Mouse (Mus musculus) small intestine, adult 2 months (tissue): ENCODE results near the gene Ube2b. TPM values are rescaled to one million over a fixed set of nuclear protein-coding genes. Genes with fewer than 3 reads are reported as not detected.

Source experiments
- H3K27ac ChIP-seq: fragments of 200-500 bp; 2 replicates; pipeline ENCODE4 v1.5.1; 2012; ENCODE audit warnings: low read depth, low read length, control low read depth, inconsistent platforms; ENCODE audit not compliant: insufficient read depth
- H3K27me3 ChIP-seq: fragments of 200-500 bp; 2 replicates; pipeline ENCODE4 v1.6.1; 2012; ENCODE audit warnings: mild to moderate bottlenecking, moderate library complexity, low read length, inconsistent platforms; ENCODE audit not compliant: control insufficient read depth, insufficient read depth
- H3K36me3 ChIP-seq: fragments of 200-500 bp; 2 replicates; pipeline ENCODE4 v1.6.1; 2012; ENCODE audit warnings: mild to moderate bottlenecking, low read length, control low read depth, inconsistent platforms; ENCODE audit not compliant: control insufficient read depth, insufficient read depth
- H3K4me1 ChIP-seq: fragments of 200-500 bp; 2 replicates; pipeline ENCODE4 v1.6.1; 2012; ENCODE audit warnings: low read length, inconsistent platforms, mixed read lengths; ENCODE audit not compliant: control insufficient read depth, insufficient read depth, insufficient read length
- H3K4me3 ChIP-seq: fragments of 200-500 bp; 2 replicates; pipeline ENCODE4 v1.5.1; 2012; ENCODE audit warnings: low read depth, mild to moderate bottlenecking, control low read depth, inconsistent platforms, low read length, moderate library complexity
- CTCF ChIP-seq: fragments of 200-500 bp; IDR thresholded peaks from 2 replicates; pipeline ENCODE4 v1.5.1; 2012; ENCODE audit warnings: low read depth, mild to moderate bottlenecking, control low read depth, inconsistent platforms, low read length, moderate library complexity, mixed read lengths; ENCODE audit not compliant: insufficient replicate concordance, insufficient read length; ENCODE audit errors: extremely low read depth
- POLR2A ChIP-seq: fragments of 200-500 bp; IDR thresholded peaks from 2 replicates; pipeline ENCODE4 v1.6.1; 2012; ENCODE audit warnings: low read depth, mild to moderate bottlenecking, control low read depth, inconsistent platforms, low read length, moderate library complexity
- WGBS: fragments of 180-500 bp; shearing (Covaris S2); methylation state at CpG from one replicate; pipeline ENCODE4 v1.1.7; 2018; 5-methylcytosine and 5-hydroxymethylcytosine counted together
- polyA plus RNA-seq: library from polyadenylated mRNA; depleted of rRNA; stranded (reverse); fragments of >200 nt; gene quantifications from 2 replicates; pipeline ENCODE4 v1.2.3, GENCODE M21; 2012

Gene Ube2b
- polyA plus RNA-seq, 1 experiment: 18.2 TPM

DNA sequence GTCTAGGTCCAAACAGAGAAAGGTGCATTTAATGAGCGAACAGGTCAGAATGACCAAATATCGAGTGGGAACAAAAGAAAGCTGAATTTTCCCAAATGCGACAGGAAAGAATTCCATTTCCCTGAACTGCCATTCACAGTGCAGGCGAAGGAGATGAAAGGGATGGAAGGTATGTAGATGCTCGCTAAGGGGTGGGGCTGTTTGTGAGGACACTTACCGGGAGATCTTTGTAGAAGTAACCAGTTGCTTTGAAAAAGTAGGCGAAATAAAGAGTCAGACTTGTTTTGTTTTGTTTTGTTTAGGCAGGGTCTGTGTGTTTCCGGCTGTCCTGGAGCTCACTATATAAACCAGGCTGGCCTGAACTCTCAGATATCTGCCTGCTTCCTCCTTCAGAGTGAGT, 31.8 kb upstream of the Ube2b start:
- H3K27ac ChIP-seq: no peak overlapping the region
- 70% methylated on average over 8 of the region's 8 CpGs for WGBS
- H3K4me3 ChIP-seq: no peak overlapping the region
- H3K36me3 ChIP-seq: no peaks in the 10 kb centered on the region
- TF ChIP-seq POLR2A (no peak), CTCF (no peak)
- no peaks in the 10 kb centered on the region for H3K4me1 ChIP-seq
- no peaks in the 10 kb centered on the region for H3K27me3 ChIP-seq

DNA sequence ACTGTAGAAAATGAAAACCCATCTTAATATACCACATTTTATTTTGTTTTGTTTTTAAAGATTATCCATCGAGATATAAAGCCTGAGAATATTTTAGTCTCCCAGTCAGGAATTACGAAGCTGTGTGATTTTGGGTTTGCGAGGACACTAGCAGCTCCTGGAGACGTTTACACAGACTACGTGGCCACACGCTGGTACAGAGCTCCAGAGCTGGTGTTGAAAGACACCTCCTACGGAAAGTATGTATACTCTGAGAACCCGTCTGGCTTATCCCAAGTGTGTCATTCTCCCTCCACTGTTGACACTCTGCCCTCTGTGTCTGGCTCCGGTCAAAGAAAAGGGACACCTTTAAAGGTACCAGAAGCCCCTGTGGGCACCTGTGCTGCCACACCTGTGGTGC, 17.7 kb upstream of the Ube2b start:
- H3K4me1 ChIP-seq: no peaks in the 10 kb centered on the region
- WGBS: 84% methylated on average over 9 of the region's 9 CpGs
- no peaks in the 10 kb centered on the region for H3K27me3 ChIP-seq
- TF ChIP-seq CTCF (no peak), POLR2A (no peak)
- no peaks in the 10 kb centered on the region for H3K36me3 ChIP-seq
- no peak overlapping the region for H3K27ac ChIP-seq
- no peak overlapping the region for H3K4me3 ChIP-seq

GRCm38 (mm10) chr11:52011541-52011940, 11.0 kb upstream of the Ube2b start:
- H3K27me3 ChIP-seq: no peaks in the 10 kb centered on the region
- TF ChIP-seq CTCF: no peak
- no peak for TF ChIP-seq POLR2A
- WGBS: 79% methylated on average over 5 of the region's 5 CpGs
- no peaks in the 10 kb centered on the region for H3K36me3 ChIP-seq
- H3K27ac ChIP-seq: no peak overlapping the region
- no peaks in the 10 kb centered on the region for H3K4me1 ChIP-seq
- H3K4me3 ChIP-seq: no peak overlapping the region

GRCm38 (mm10) chr11:52011011-52011410, 10.4 kb upstream of the Ube2b start:
- TF ChIP-seq CTCF: no peak
- TF ChIP-seq POLR2A: no peak
- no peaks in the 10 kb centered on the region for H3K4me1 ChIP-seq
- 87% methylated on average over 11 of the region's 11 CpGs for whole genome bisulfite sequencing
- H3K4me3 ChIP-seq: no peak overlapping the region
- no peaks in the 10 kb centered on the region for H3K27me3 ChIP-seq
- H3K27ac ChIP-seq: no peak overlapping the region
- H3K36me3 ChIP-seq: no peaks in the 10 kb centered on the region

DNA sequence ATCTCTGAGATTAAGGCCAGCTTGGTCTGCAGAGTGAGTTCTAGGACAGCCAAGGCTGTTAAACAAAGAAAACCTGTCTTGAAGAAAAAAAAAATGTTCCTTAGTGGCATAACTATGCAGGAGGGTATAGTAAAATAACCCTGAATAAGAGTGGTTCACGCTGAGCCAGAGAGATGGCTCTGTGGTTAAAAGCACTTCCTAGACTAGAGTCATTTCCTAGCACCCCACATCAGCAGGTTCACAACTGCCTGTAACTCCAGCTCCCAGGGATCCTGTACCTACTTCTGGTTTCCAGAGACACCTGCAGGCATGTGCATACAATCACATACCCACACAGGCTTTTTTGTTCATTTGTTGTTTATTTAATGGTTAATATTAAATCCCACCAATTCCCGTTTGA, 5.0 kb upstream of the Ube2b start:
- Histone ChIP-seq H3K4me1 (no peaks in the 10 kb centered on the region; the same call in 1 of the 2 replicates), H3K4me3 (no peak overlapping the region), H3K27ac (no peak overlapping the region), H3K27me3 (no peaks in the 10 kb centered on the region), H3K36me3 (no peaks in the 10 kb centered on the region)
- WGBS: 11% methylated on average over 2 of the region's 2 CpGs
- TF ChIP-seq CTCF (no peak), POLR2A (no peak)

DNA sequence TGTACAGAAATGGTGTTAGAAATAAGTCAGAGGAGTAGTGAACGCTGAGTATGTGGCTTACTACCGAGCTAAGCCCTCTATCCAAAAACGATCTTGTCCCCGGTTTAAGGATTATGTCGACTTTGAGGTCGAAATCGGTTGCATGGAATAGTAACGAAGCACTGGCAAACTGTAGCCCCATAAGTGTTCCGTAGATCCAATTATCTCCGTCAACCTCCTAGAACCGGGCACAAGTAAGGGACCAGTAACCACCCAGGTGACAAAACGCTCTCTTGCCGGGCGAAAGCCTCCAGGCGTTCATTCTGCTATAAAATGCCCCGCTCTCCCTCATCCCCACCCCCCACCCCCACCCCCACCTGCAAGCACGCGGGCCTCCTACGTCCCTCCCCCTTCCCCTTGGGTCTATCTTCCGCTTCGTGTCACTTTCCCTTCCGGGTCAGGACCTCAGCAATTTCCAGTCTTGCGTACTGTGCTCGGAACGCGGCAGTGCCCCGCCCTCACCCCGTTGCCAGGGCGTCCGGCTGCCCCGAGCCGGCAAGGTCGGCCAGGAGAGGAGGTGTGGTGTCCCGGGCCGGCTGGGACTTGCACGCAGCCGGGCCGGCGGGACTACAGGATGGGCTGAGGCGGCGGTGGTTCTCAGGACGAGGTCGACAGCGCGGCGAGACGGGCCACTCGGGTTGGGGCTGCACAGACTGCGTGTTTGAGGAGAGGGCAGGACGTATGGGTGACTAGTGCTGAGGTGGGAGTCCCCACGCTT, 3.4 kb upstream of the Ube2b start, which contains the start of gene Cdkl3:
Gene Cdkl3, plus strand, starts transcription at position 450 of the 757 bp plus-strand sequence.
- Histone ChIP-seq H3K4me1 (peaks cover 2% of the 10 kb centered on the region; the same call in 1 of the 2 replicates), H3K36me3 (no peaks in the 10 kb centered on the region), H3K27ac (peak within 1 kb of the TSS; percentile 98), H3K4me3 (peak within 1 kb of the TSS; percentile 100), H3K27me3 (no peaks in the 10 kb centered on the region)
- peak; percentile 72 for TF ChIP-seq POLR2A
- no peak for TF ChIP-seq CTCF
- under 1% methylated on average over 51 of the region's 51 CpGs for WGBS

DNA sequence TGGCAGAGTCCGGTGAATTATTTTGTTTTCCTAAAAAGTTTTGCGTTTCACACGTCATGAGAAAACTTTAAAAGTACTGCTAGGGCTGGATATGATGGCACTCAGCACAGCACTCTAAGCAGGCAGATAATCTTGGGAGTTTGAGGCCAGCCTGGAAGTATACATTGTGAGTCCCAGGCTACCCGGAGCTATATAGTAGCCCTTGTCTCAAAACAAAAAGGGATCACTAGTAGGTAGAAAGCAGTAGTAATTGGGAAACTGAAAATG, 2.9 kb upstream of the Ube2b start:
- peak overlapping the region; percentile 93 for H3K27ac ChIP-seq
- H3K36me3 ChIP-seq: no peaks in the 10 kb centered on the region
- peaks cover 2% of the 10 kb centered on the region; the same call in 1 of the 2 replicates for H3K4me1 ChIP-seq
- TF ChIP-seq CTCF (no peak), POLR2A (no peak)
- no peaks in the 10 kb centered on the region for H3K27me3 ChIP-seq
- H3K4me3 ChIP-seq: no peak overlapping the region; the same call in 1 of the 2 replicates
- 6% methylated on average over 4 of the region's 4 CpGs for WGBS

GRCm38 (mm10) chr11:52002842-52003504, 2.4 kb upstream of the Ube2b start:
- Histone ChIP-seq H3K4me3 (no peak overlapping the region), H3K27ac (peak overlapping the region; percentile 93), H3K36me3 (no peaks in the 10 kb centered on the region), H3K27me3 (no peaks in the 10 kb centered on the region), H3K4me1 (peaks cover 2% of the 10 kb centered on the region; the same call in 1 of the 2 replicates)
- WGBS: 57% methylated on average over 13 of the region's 13 CpGs
- TF ChIP-seq CTCF: no peak
- no peak for TF ChIP-seq POLR2A
